Mouse (Mus musculus) kidney, adult 2 months (tissue): ENCODE data around the gene Calm2.

ENCODE experiments used
- CTCF ChIP-seq: fragments of 200-500 bp; conservative IDR thresholded peaks from 2 replicates; pipeline ENCODE4 v1.5.1; 2011; ENCODE audit warnings: low read depth, mild to moderate bottlenecking, control low read depth, low read length, moderate library complexity, mixed read lengths; ENCODE audit not compliant: insufficient read depth, insufficient read length
- POLR2A ChIP-seq: fragments of 200-500 bp; IDR thresholded peaks from one replicate; pipeline ENCODE4 v1.6.1; 2011; ENCODE audit warnings: low read depth, low read length, control low read depth

GRCm38 (mm10) chr17:87432314-87432713 lies 14.4 kb downstream of the Calm2 start:
- TF ChIP-seq POLR2A (no peak), CTCF (no peak)
